Mouse (Mus musculus) inflammation-experienced regulatory T-cells, adult 6 months (primary cell): ENCODE measurements around the gene AC129217.1. TPM values are rescaled to one million over a fixed set of nuclear protein-coding genes. Genes with fewer than 3 reads are reported as not detected.
"Not testable (repeated sequence)": the region's sequence is repeated elsewhere in the genome, so short reads cannot be mapped to it uniquely, and the experiment has no call there.

Source experiments
- ATAC-seq: one replicate; pipeline ENCODE4 v1.8.0; 2017
- polyA plus RNA-seq, 3 experiments: library from polyadenylated mRNA; unstranded; fragments of 100-300 nt; shearing (Covaris generic); gene quantifications; one replicate each; pipeline ENCODE4 v1.2.1; 2017

AC129217.1 gene
- polyA plus RNA-seq, 3 experiments from 2014 or later, result not detected

- ATAC-seq, result no peak
These were observed 1.1 kb downstream of the AC129217.1 start for GRCm38 (mm10) chr19:8830664-8831063.

GRCm38 (mm10) chr19:8831262-8831661, 1.7 kb downstream of the AC129217.1 start:
- no peak for ATAC-seq

GRCm38 (mm10) chr19:8832971-8833370, 3.4 kb downstream of the AC129217.1 start:
- no peak for ATAC-seq

GRCm38 (mm10) chr19:8836327-8836726, 6.8 kb downstream of the AC129217.1 start:
- not testable (repeated sequence) for ATAC-seq

GRCm38 (mm10) chr19:8837251-8837791, 7.7 kb downstream of the AC129217.1 start, which contains the start of gene Bscl2:
Gene Bscl2, plus strand, starts transcription at chr19:8837467.
- ATAC-seq, result peak; percentile 75

- ATAC-seq, result peak; percentile 2
These were observed 8.6 kb downstream of the AC129217.1 start for GRCm38 (mm10) chr19:8838041-8838730.

GRCm38 (mm10) chr19:8839103-8839907, 9.7 kb downstream of the AC129217.1 start, which contains the start of gene Gng3:
Gene Gng3, minus strand, starts transcription at chr19:8839194.
- no peak for ATAC-seq

GRCm38 (mm10) chr19:8839908-8840791, 10.6 kb downstream of the AC129217.1 start:
- ATAC-seq, result peak; percentile 35

GRCm38 (mm10) chr19:8841012-8841411, 11.4 kb downstream of the AC129217.1 start:
- ATAC-seq, result no peak

- ATAC-seq, result no peak
These were observed 13.4 kb downstream of the AC129217.1 start for GRCm38 (mm10) chr19:8842961-8843360.

GRCm38 (mm10) chr19:8844371-8845129, 15.0 kb downstream of the AC129217.1 start:
- no peak for ATAC-seq

- no peak for ATAC-seq
These were observed 18.8 kb downstream of the AC129217.1 start for GRCm38 (mm10) chr19:8848356-8848755.

- no peak for ATAC-seq
These were observed 20.9 kb downstream of the AC129217.1 start, which contains the start of gene Lrrn4cl for GRCm38 (mm10) chr19:8850402-8850901. Gene Lrrn4cl, plus strand, starts transcription at chr19:8850768.

GRCm38 (mm10) chr19:8851639-8852038, 22.1 kb downstream of the AC129217.1 start:
- no peak for ATAC-seq

GRCm38 (mm10) chr19:8852236-8852928, 22.8 kb downstream of the AC129217.1 start:
- ATAC-seq, result no peak

- no peak for ATAC-seq
These were observed 23.5 kb downstream of the AC129217.1 start for GRCm38 (mm10) chr19:8853117-8853516.

GRCm38 (mm10) chr19:8857689-8858088, 28.1 kb downstream of the AC129217.1 start:
- ATAC-seq, result no peak

GRCm38 (mm10) chr19:8859018-8859417, 29.4 kb downstream of the AC129217.1 start:
- ATAC-seq, result no peak

GRCm38 (mm10) chr19:8864265-8864664, 34.7 kb downstream of the AC129217.1 start:
- no peak for ATAC-seq

- ATAC-seq, result not testable (repeated sequence)
These were observed 40.8 kb downstream of the AC129217.1 start for GRCm38 (mm10) chr19:8870381-8870780.

- ATAC-seq, result no peak
These were observed 41.3 kb downstream of the AC129217.1 start for GRCm38 (mm10) chr19:8870838-8871237.
